Mouse (Mus musculus) embryonic facial prominence, embryonic 15.5 days (tissue): Measurements from ENCODE around the gene Pnma5. TPM values are rescaled to one million over a fixed set of nuclear protein-coding genes. Genes with fewer than 3 reads are reported as not detected.
"Not testable (repeated sequence)": the region's sequence is repeated elsewhere in the genome, so short reads cannot be mapped to it uniquely, and the experiment has no call there.

ENCODE experiments used
- ATAC-seq: fragments of 200-750 bp; cut with Nextera tagmentation; 2 replicates; pipeline ENCODE4 v1.8.0; 2017; ENCODE audit warnings: low read depth, moderate TSS enrichment; ENCODE audit not compliant: insufficient number of reproducible peaks, low FRiP score, low TSS enrichment
- H3K27ac ChIP-seq: fragments of 300-500 bp; sonication (generic); replicated peaks from 2 replicates; pipeline ENCODE4 v1.5.1; 2015; ENCODE audit warnings: mild to moderate bottlenecking, inconsistent platforms
- H3K27me3 ChIP-seq: fragments of 300-500 bp; sonication (generic); 2 replicates; pipeline ENCODE4 v1.6.1; 2015; ENCODE audit warnings: inconsistent platforms
- H3K36me3 ChIP-seq: fragments of 300-500 bp; sonication (generic); 2 replicates; pipeline ENCODE4 v1.6.1; 2015; ENCODE audit warnings: mild to moderate bottlenecking, inconsistent platforms
- H3K4me1 ChIP-seq: fragments of 300-500 bp; sonication (generic); 2 replicates; pipeline ENCODE4 v1.6.1; 2015; ENCODE audit warnings: inconsistent platforms
- H3K4me2 ChIP-seq: fragments of 300-500 bp; sonication (generic); replicated peaks from 2 replicates; pipeline ENCODE4 v1.6.1; 2015; ENCODE audit warnings: mild to moderate bottlenecking, inconsistent platforms
- H3K4me3 ChIP-seq: fragments of 300-500 bp; sonication (generic); replicated peaks from 2 replicates; pipeline ENCODE4 v1.5.1; 2015; ENCODE audit warnings: mild to moderate bottlenecking, inconsistent platforms
- H3K9ac ChIP-seq: fragments of 300-500 bp; sonication (generic); 2 replicates; pipeline ENCODE4 v1.6.1; 2015; ENCODE audit warnings: inconsistent platforms
- H3K9me3 ChIP-seq: fragments of 300-500 bp; sonication (generic); replicated peaks from 2 replicates; pipeline ENCODE4 v1.6.1; 2016; ENCODE audit warnings: inconsistent platforms
- WGBS: fragments of 180-500 bp; shearing (Covaris S2); methylation state at CpG from one replicate; pipeline ENCODE4 v1.1.7; 2015; 5-methylcytosine and 5-hydroxymethylcytosine counted together
- polyA plus RNA-seq: library from polyadenylated mRNA; unstranded; fragments of >200 nt; fragmentation: Nextera tagmentation; extraction: Ambion mirVana; gene quantifications from 2 replicates; pipeline ENCODE4 v1.2.1, GENCODE M21; 2015

Pnma5 gene
- 0.16 and 0.30 TPM in 2 replicates for polyA plus RNA-seq

- no peak within 1 kb of the TSS for H3K27ac ChIP-seq
- no peaks in the 10 kb centered on the region for H3K4me1 ChIP-seq
- WGBS, result 80% methylated on average over 1 of the region's 1 CpGs
- no peaks in the 10 kb centered on the region for H3K9me3 ChIP-seq
- H3K4me3 ChIP-seq, result no peak within 1 kb of the TSS
- H3K36me3 ChIP-seq, result no peaks in the 10 kb centered on the region
- no peak within 1 kb of the TSS for H3K4me2 ChIP-seq
- no peak within 1 kb of the TSS for H3K9ac ChIP-seq
- no peaks in the 10 kb centered on the region for H3K27me3 ChIP-seq
- ATAC-seq, result no peak
Measured at GRCm38 (mm10) chrX:73037003-73037402, at the start of gene Pnma5. Gene Pnma5, minus strand, starts transcription at chrX:73037103.

GRCm38 (mm10) chrX:73082267-73083055 lies 45.6 kb upstream of the Pnma5 start, which contains the start of gene Xlr4a:
Gene Xlr4a, minus strand, starts transcription at chrX:73082478.
- not testable (repeated sequence) for H3K27ac ChIP-seq, ATAC-seq
- WGBS, result 83% methylated on average over 19 of the region's 19 CpGs

GRCm38 (mm10) chrX:73066765-73067312 lies 29.9 kb upstream of the Pnma5 start:
- not testable (repeated sequence) for H3K36me3 ChIP-seq, H3K9ac ChIP-seq, H3K9me3 ChIP-seq, H3K4me1 ChIP-seq, H3K27ac ChIP-seq, ATAC-seq, H3K4me3 ChIP-seq, H3K4me2 ChIP-seq
- WGBS, result no CpG with 5 or more reads among the region's 5 CpGs
- H3K27me3 ChIP-seq, result peaks cover 14% of the 10 kb centered on the region; the same call in 1 of the 2 replicates

More at GRCm38 (mm10) chrX:73082267-73083055, 45.6 kb upstream of the Pnma5 start, which contains the start of gene Xlr4a:
- not testable (repeated sequence) for H3K9me3 ChIP-seq, H3K9ac ChIP-seq, H3K4me3 ChIP-seq, H3K36me3 ChIP-seq, H3K4me1 ChIP-seq, H3K27me3 ChIP-seq, H3K4me2 ChIP-seq

GRCm38 (mm10) chrX:73064415-73064793 lies 27.5 kb upstream of the Pnma5 start, which contains the start of gene Pnma3:
Gene Pnma3, plus strand, starts transcription at chrX:73064787.
- H3K36me3 ChIP-seq, result no peaks in the 10 kb centered on the region
- 0 out of 2 replicates have a peak, but pooled peaks cover 5% of the 10 kb centered on the region for H3K4me1 ChIP-seq
- H3K27ac ChIP-seq, result no peak within 1 kb of the TSS
- ATAC-seq, result no peak
- H3K4me2 ChIP-seq, result peak within 1 kb of the TSS; percentile 38
- H3K27me3 ChIP-seq, result peaks cover 14% of the 10 kb centered on the region; the same call in 1 of the 2 replicates
- H3K4me3 ChIP-seq, result peak within 1 kb of the TSS; percentile 18
- H3K9ac ChIP-seq, result no peak within 1 kb of the TSS
- 26% methylated on average over 7 of the region's 7 CpGs for WGBS
- H3K9me3 ChIP-seq, result no peaks in the 10 kb centered on the region

- Histone ChIP-seq H3K9me3 (no peaks in the 10 kb centered on the region), H3K36me3 (no peaks in the 10 kb centered on the region), H3K4me1 (0 out of 2 replicates have a peak, but pooled peaks cover 5% of the 10 kb centered on the region), H3K9ac (no peak overlapping the region), H3K4me2 (peak overlapping the region; percentile 38), H3K4me3 (peak overlapping the region; percentile 18), H3K27me3 (peaks cover 14% of the 10 kb centered on the region; the same call in 1 of the 2 replicates), H3K27ac (no peak overlapping the region)
- WGBS, result 34% methylated on average over 24 of the region's 24 CpGs
- no peak for ATAC-seq
Measured at GRCm38 (mm10) chrX:73063512-73064414, 26.9 kb upstream of the Pnma5 start.

- WGBS, result 47% methylated on average over 5 of the region's 5 CpGs
- no peaks in the 10 kb centered on the region for H3K36me3 ChIP-seq
- no peak overlapping the region for H3K4me2 ChIP-seq
- ATAC-seq, result no peak
- no peaks in the 10 kb centered on the region for H3K9me3 ChIP-seq
- H3K27ac ChIP-seq, result no peak overlapping the region
- no peak overlapping the region for H3K9ac ChIP-seq
- H3K4me1 ChIP-seq, result 0 out of 2 replicates have a peak, but pooled peaks cover 5% of the 10 kb centered on the region
- no peak overlapping the region for H3K4me3 ChIP-seq
- peaks cover 14% of the 10 kb centered on the region; the same call in 1 of the 2 replicates for H3K27me3 ChIP-seq
Measured at GRCm38 (mm10) chrX:73062323-73062722, 25.4 kb upstream of the Pnma5 start.

- H3K4me2 ChIP-seq, result no peak overlapping the region
- no peak for ATAC-seq
- H3K27ac ChIP-seq, result no peak overlapping the region
- no peak overlapping the region for H3K4me3 ChIP-seq
- peaks cover 14% of the 10 kb centered on the region; the same call in 1 of the 2 replicates for H3K27me3 ChIP-seq
- WGBS, result 83% methylated on average over 1 of the region's 1 CpGs
- H3K4me1 ChIP-seq, result 0 out of 2 replicates have a peak, but pooled peaks cover 5% of the 10 kb centered on the region
- H3K9me3 ChIP-seq, result no peaks in the 10 kb centered on the region
- no peaks in the 10 kb centered on the region for H3K36me3 ChIP-seq
- H3K9ac ChIP-seq, result no peak overlapping the region
Measured at GRCm38 (mm10) chrX:73061528-73061927, 24.6 kb upstream of the Pnma5 start.

- H3K36me3 ChIP-seq, result no peaks in the 10 kb centered on the region
- H3K9me3 ChIP-seq, result no peaks in the 10 kb centered on the region
- H3K27ac ChIP-seq, result no peak overlapping the region
- peak overlapping the region; percentile 29 for H3K4me2 ChIP-seq
- ATAC-seq, result peak; percentile 87
- no peaks in the 10 kb centered on the region for H3K27me3 ChIP-seq
- WGBS, result 9% methylated on average over 14 of the region's 14 CpGs
- H3K9ac ChIP-seq, result no peak overlapping the region
- peak overlapping the region; percentile 15; the same call in 1 of the 2 replicates for H3K4me3 ChIP-seq
- H3K4me1 ChIP-seq, result no peaks in the 10 kb centered on the region
Measured at GRCm38 (mm10) chrX:73053860-73054563, 17.1 kb upstream of the Pnma5 start.

- Histone ChIP-seq H3K4me3 (no peak overlapping the region), H3K4me2 (no peak overlapping the region), H3K27ac (no peak overlapping the region), H3K27me3 (no peaks in the 10 kb centered on the region), H3K9ac (no peak overlapping the region), H3K9me3 (no peaks in the 10 kb centered on the region), H3K4me1 (no peaks in the 10 kb centered on the region), H3K36me3 (no peaks in the 10 kb centered on the region)
- ATAC-seq, result no peak
- 87% methylated on average over 12 of the region's 12 CpGs for WGBS
Measured at GRCm38 (mm10) chrX:73039666-73040065, 2.8 kb upstream of the Pnma5 start.

GRCm38 (mm10) chrX:73038831-73039230 lies 1.9 kb upstream of the Pnma5 start:
- 85% methylated on average over 8 of the region's 8 CpGs for WGBS

More at GRCm38 (mm10) chrX:73038831-73039230, 1.9 kb upstream of the Pnma5 start:
- Histone ChIP-seq H3K4me2 (no peak overlapping the region), H3K36me3 (no peaks in the 10 kb centered on the region), H3K4me1 (no peaks in the 10 kb centered on the region), H3K9ac (no peak overlapping the region), H3K27ac (no peak overlapping the region), H3K4me3 (no peak overlapping the region), H3K27me3 (no peaks in the 10 kb centered on the region), H3K9me3 (no peaks in the 10 kb centered on the region)
- ATAC-seq, result no peak
